Mouse (Mus musculus) lung, adult 18-20 months (tissue): ENCODE data around the gene Dpm2.
A peak's percentile ranks its signal among the peaks of the same experiment; 100 is the strongest.

Experiments used
- DNase-seq, 2 experiments: peaks; one replicate each; pipeline ENCODE4 v3.0.0; 2022; ENCODE audit warnings: mixed read lengths in 2 of 2

Dpm2 gene

DNA sequence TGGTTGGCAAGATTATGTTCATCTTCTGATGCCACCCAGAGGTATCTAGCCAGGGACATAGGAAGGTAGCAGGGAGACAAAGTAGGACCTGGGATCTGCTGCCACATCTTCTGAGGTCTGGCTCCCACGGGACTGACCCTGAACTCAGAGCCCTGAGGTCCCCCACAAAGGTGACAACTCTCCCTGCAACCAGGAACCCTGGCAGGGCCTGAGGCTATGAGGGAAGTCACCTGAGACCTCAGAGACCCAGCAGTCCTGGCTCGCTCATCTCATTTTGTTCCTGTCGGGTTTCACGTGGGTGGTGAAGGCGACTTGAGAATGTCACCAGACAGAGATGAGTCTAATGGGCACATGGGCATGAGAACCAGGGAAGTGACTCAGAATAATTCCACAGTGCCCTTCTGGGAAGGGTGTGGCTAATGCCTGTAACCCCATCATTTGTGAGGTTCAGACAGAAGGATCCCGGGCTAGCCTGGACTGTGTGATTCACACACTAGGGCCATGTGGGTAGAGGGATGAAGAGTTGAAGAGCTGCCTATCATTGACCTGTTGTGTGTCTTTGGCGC lies 14.6 kb downstream of the Dpm2 start:
- no peak for DNase-seq

DNA sequence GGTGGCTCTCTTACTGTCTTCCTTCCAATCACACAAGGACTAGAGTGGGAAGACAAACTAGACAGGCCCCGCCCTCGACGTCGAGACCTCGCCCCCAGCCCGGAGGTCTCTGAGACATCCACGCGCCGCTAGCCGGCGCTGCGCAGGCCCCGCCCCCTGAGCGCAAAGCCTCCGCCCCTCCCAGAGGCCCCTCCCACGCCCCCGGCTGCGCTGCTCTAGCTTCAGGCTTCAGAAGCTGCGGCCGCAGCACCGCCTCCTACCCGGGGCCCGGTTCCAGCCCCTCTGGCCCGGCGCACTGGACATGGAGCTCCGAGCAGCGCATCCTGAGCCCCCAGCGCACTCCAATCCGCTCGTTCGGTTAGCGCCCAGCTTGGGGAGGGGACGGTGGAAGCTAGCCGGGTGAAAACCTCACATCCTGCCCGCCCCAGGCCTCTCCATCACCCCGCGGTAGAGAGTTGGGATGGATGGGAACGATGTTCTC lies 16.3 kb downstream of the Dpm2 start, which contains the start of gene St6galnac4:
TSS of gene St6galnac4 (plus strand) at position 225 of the 481 bp plus-strand sequence.
- peak; percentile 91 to 94 for DNase-seq

DNA sequence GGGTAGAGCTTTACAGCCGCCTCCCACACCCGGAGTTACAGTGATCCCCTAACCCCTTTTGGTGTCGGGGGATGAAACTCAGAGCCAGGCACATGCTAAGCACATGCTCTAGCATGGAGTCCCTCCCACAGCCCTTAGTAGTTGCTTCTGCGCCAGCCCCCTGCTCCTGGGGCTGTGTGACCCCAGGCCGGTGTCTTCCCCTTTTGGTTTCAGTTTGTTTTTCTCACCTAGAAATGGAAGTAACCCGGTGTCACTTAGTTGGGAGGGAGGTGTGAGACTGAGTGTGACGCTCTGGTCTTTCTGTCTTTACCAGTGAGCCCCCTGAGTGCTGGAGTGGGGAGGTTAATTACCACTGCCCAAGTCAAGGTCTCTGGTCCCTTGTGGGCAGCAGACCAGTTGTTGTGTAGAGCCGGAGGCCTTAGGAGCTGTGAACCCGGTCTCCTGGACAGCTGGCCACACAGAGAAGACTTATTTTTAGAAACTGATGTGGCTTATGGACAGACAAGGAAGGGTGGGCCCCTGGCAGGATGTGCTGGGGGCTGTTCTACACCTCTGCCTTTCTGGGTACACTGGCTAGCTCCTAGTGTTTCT lies 17.2 kb downstream of the Dpm2 start:
- DNase-seq, result peak in 1 of 2 experiments; percentile 51

DNA sequence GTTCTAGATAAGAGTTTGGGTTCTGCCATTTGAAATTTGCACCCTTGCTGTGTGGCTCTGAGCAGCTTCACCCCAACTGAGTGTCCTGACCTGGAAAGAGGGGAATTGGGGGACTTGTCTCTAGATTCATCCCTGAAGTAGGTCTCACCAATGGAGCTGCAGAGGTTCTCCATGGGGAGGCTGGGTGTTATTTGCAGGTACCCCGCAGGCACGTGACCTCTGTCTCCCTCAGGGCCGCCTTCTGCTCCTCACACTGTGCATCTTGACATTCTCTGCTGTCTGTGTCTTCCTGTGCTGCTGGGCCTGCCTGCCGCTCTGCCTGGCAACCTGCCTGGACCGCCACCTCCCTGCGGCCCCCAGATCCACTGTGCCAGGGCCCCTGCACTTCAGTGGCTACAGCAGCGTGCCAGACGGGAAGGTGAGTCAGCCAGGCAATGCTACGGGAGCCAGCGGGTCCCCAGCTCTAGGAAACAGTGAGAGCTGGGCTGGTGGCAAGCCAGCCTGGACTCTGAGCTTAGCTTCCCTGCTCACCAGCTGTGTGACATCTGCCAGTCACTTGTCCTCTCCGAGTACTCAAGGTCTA lies 18.6 kb downstream of the Dpm2 start:
- no peak for DNase-seq

DNA sequence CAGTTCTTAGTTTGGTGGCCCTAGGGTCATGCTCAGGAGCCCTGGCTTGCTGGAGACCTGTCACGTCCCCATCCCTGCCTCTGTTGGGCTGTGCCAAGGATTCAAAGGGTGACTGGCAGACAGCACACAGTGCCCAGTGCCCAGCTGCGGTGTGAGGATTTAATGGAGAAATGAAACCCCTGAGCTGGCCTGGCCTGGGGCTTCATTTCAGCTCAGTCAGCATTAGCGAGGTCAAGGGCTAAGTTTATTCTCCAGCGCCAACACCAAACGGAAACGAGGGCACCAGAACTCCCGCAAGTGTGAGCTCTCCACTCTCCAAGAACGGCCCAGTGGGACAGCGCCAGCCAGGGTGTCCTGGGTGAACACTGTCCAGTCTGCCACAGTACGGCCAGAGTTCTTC lies 19.6 kb downstream of the Dpm2 start:
- no peak for DNase-seq

DNA sequence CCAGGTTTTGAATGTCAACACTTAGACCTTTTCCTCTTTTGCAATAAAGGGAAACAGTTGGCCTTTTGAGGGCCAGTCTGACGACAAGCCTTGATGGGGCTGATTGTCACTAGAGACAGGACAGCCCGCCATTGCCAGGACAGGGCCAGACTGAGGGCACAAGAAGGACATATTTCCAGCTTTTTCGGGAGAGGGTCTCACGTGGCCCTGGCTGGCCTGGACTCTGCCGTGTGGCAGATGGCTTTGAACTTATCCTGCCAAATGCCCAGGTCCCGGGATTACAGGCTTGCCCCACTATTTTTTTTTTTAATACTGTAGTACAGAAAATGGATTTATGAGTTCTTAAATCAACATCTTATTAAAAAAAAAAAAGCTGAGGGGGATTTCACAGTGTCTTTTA lies 20.6 kb downstream of the Dpm2 start:
- no peak for DNase-seq

DNA sequence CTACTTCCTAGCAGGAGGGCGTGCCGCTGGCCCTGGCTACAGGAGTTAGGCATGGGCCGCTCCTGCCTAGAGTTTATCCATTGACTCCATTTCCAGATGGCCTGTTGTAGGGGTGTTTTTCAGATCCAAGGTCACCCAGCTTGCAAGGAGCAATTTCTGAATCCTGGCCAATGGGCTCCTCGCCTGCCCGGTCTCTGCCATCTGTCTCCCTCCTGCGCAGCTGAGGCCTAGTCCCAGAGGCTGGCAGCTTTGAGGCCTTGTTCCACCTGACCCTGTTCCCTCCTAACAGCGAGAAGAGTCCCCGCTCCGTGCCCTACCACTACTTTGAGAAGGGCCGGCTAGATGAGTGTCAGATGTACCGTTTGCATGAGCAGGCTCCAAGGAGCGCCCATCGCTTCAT lies 26.1 kb downstream of the Dpm2 start:
- no peak for DNase-seq

DNA sequence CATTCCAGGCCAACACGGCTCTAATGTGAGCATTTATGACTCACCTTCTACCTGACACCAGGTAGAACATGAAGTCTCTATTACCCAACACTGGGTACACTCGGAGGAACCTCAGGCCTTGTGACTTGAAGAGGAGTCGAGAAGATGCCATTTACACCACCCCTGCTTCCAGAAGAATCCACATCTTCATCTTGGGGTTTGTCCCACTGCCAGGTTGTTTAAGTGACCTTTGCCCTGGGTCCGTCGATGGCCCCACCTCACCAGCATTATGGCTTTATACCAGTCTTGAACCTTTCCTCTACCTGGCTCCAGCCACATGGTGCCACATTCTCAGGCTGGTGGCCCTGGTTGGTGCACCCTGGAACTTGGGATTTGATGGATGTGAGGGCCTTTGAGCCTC lies 26.6 kb downstream of the Dpm2 start:
- peak in 1 of 2 experiments; percentile 13 for DNase-seq

DNA sequence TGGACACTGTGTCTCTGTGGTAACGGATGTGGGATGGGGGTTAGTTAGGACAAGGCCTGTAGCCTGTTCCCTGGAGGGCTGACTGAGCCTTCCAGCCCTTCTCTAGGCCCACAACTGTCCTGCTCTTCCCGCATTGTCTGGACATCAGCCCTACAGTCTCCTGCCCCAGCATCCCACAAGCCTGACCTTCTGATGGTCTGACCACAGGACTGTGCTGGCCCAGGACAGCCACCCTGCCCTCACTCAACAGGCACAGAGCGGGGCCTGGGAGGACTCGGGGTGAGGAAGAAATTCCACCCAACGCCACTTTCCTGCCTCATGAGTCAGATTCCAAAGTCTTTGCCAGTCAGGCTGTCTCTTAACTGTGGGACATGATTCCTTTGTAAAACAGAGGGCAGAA lies 27.0 kb downstream of the Dpm2 start:
- no peak for DNase-seq

DNA sequence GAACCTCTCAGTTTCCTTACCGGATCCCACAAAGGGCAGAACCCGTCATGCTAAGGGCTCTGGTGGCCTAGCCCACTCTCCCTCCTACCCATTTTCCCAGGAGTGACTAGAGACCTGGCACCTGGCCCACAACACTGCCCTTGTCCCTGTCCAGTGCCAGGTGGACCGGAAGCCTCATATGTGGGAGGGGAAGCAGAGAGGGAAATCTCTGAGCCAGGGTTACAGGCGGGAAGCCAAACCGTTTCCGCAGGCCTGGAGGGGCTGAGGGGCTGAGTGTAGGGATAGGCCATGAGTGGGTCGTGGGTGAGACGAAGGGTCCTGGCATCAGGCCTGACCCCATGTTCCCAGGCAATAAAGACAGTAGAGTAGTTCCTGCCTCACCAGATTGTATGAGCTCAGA lies 27.8 kb downstream of the Dpm2 start:
- DNase-seq, result peak in 1 of 2 experiments; percentile 30

DNA sequence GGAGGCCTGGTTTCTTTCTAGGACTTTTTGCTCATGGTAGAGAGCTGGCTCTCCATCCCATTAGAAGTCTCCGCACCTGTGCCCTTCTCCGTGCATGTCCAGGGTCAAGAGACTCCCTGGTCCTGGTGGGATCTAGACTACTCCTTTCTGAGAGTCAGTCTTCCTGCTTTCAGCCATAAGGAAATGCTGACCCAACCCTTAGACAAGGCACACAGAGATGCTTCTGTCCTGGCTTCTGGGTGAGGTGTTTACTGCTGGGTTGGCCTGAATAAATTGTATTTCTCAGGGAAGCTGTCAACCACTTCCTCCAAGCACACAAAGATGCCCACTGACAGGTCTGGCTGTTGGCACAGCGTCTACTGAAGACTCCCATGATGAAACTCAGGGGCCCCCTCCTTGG lies 28.8 kb downstream of the Dpm2 start, which contains the start of gene St6galnac6:
TSS of gene St6galnac6 (plus strand) at position 301 of the 400 bp plus-strand sequence.
- no peak for DNase-seq

DNA sequence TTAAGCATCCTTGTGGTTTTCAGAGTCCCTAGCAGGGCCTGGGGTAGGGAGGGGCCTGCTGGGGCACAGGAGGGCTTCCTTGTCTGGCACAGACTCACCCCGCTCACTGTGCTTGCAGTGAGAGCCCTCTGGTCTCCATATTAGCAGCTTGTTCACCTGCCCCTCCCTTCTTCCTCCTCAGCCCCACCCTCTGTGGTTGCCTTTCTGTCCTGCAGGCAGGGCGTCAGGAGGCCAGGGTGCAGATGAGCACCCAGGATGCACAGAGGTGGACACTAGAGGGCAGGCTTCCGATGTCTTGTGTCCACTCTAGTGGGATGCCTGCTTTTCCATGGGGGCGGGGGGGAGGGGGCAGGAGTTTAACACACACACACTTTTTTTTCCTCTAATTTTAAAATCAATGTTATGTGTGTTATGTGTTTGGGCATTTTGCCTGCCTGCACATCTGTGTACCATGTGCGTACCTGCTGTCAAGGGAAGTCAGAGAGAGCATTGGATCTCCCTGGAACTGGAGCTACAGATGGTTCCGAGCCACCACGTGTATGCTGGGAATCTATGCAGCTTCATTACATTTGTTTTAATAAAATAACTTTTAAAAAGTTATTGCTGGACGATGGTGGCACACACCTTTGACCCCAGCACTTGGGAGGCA lies 30.9 kb downstream of the Dpm2 start:
- DNase-seq, result peak; percentile 59 to 72

DNA sequence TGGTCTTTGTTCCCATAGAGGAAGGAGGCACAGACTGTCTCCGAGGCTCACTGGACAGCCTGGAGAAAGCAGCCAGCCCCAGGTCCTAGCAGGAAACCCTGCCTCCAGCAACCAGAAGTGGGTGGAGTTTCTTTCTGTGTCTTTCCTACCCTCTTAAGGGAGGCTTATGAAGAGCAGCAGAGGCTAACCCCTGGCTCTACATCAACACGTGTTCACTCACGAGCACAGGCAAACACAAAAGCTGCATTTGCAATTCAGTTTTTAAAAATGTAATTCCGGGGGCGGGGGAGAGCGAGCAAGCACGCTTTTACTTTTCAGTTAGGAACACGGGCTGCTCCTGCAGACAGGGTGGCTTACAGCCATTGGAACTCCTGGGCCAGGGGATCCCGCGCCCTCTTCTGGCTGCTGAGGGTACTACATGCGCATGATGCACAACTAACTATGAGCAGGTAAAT lies 32.0 kb downstream of the Dpm2 start:
- peak; percentile 87 to 88 for DNase-seq

DNA sequence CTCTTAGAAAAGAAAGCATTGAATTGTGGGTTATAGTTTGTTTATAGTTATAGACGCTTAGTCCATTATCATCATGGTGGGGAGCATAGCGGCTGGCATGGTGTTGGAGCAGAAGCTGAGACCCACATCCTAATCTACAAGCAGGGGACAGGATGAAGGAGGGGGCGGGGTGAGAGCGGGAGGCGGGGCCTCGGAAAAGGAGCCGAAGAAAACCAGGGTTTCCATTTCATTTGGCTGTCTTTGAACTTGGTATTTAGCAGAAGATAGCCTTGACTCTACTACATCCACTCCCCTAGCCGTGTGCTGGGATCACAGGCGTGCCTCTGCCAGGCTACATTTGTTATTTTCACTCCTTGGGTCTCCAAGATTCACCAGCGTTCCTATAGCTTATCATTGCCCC lies 34.0 kb downstream of the Dpm2 start:
- no peak for DNase-seq

DNA sequence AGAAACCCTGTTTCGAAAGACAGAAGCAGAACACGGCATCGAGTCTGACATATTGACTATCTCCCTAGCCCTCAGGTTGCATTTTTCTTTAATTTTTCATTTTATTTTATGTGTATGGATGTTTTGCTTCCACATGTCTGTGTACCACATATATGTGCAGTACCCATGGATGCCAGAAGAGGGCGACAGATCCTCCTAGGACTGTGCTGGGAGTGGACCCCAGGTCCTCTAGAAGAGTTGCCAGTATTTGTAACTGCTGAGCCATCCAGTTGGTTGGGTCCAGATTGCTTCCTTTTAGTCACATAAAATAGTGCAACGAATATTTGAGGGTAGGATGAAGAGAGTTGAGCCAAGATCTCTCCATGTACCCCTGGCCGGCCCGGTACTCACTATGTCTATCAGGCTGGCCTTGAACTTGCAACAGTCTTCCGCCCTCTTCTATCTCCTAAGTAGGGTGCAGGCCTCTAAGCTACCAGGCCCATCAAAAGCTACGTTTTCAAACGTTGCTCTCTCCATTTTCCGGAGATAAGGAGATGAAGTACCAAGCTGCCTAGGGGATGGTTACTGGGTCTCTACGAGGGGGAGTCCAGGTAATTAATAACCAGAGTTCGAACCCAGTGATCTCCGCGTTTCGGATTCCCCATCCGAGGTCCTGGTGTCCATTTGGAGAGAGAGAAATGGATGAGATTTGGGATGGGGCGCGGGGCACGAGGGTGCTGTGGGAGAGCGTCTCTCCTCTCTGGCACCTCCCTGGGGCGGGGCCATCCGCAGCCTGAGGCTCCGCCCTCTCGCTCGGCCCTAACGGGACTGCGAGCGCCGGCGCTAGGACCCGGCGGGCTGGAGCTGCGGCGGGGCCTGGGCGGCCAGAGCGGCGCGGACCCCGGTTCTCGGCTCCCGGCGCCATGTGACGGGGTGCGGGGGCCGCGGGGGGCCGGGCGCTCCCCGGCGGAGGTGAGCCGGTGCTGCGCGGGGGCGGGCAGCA lies 35.8 kb downstream of the Dpm2 start:
- peak; percentile 86 to 89 for DNase-seq

DNA sequence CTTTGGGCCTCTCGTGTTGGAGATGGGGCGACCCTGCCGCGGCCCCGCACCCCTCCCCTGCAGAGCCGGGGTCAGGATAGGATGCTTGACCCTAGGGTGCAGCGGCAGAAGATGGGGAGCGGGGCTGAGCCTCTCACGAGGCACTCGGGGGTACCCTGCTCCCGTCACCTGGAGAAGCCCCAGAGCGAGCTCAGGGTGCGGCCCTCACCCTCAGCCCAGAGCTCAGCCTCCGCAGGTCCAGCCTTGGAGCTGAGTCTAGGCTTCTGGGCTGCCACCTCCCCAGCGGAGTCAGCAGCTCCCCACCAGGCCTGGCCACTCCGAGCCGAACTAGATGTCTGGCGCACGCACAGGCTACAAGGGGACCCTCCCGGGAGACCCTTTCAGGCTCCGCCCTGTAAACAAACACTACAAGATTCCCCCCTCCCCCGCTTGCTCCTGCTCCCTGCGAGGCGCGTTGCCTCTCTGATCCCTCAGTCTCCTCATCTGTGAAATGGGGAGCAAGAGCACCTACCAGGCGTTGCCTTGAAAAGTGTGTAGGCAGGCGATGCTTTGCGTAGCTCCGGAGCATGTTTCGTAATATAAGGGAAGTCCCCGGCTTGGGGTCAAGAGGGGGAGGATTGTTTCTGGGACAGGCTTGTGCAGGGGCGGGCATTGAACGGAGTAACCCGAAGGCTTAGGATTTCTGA lies 36.7 kb downstream of the Dpm2 start:
- DNase-seq, result peak; percentile 79 to 81

DNA sequence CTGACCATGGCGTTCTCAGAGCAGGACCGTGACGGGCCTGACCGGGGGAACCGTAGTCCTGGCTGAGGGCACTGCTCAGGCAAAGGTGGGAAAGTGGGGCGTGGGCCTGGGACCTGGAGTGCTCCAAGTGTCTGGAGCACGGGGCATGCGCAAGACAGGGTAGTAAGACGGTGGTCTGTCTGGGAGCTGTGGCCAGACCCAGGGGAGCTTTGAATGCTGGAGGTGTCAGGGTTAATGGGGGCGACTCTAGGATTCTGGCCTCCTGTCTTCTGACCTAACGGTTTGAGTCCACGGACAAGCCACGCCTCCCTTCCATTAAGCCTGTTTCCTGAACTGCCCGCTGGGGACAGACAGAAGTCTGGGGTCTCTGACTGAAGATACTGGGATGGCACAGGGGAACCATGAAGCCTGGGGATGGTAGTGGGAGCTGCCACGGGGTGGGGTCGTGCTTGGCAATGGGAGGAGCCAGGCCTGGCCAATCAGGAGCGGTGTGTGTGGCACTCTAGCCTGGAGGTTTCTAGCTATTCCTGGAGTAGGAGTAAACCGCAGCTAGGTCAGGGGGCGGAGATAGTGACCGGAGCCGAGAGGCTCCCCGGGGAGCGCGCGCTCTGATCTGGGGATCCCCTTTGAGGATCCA lies 37.6 kb downstream of the Dpm2 start:
- DNase-seq, result peak; percentile 81 to 82

DNA sequence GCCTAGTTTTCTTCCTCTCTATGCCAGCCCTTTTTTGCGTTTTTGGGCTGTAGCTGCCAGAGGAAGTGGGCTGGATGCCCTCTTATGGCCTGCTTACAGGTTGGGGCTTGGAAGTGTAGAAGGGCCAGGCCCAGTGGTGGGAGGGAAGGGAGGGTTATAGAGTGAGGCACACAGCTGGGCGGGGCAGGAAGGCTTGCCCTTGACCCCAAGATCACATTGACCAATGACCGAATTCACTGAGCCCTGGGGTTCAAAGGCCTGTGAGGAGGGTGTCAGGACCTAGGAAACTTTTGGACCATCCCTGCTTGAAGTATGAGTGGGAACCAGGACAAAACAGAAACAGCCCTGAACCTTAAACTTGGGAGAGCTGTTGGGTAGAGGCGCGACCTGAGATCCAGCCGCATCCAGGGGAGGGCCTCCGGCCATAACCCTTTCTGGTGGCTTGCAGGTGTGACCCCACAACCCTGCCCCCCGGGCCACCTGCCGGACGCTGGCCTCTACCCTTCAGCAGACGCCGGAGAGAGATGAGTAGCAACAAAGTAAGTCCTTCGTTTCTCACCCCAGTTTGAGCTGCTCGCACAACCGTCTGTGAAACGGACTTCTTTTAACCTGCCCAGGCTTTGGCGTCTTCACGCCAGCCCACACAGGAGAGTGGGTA lies 38.2 kb downstream of the Dpm2 start:
- DNase-seq, result no peak

DNA sequence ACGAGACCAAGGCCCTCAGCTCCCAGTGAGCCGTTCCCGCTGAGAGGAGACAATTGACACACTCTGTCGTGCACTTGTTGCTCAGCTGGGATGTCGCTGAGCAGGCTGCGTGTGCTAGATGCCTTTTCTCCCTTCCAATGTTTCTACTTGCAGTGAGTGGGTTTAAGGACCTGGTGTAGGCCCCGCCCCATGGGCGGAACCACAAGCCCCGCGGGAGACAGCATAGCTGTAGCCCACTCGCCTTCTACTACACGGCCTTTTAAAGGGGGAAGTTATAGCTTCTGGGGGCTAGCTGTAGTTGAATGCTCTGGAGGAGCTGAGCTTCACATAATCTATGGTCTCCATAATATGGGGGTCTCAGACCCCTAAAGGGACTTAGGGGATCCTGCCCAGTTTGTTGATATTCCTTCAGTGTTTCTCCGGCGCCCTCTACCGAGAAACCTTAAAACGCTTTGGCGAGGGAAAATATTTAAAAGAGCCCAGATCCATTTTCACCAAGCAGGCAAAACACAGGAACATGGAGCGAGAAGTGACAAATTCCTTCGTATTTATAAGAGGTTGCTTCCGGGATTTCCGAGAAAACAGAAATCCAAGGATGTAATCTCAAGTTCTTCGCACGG lies 40.1 kb downstream of the Dpm2 start:
- DNase-seq, result peak; percentile 66 to 69

DNA sequence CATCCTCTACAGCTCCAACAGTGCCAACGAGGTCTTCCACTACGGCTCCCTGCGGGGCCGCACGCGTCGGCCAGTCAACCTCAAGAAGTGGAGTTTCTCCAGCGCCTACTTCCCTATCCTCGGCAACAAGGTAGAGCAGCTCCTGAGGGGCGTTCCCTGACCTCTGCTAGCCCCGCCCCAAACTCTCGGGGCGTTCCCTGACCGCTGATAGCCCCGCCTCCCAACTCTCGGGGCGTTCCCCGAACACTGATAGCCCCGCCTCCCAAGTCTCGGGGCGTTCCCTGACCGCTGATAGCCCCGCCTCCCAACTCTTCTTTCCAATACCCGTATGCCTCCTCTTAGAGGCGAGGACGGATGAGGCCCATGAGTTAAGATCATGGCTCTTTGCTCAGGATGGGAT lies 41.6 kb downstream of the Dpm2 start:
- DNase-seq, result no peak
